Mouse (Mus musculus): ENCODE results near the gene Serpina3g. TPM values are rescaled to one million over a fixed set of nuclear protein-coding genes. Genes with fewer than 3 reads are reported as not detected.
A peak's percentile ranks its signal among the peaks of the same experiment; 100 is the strongest.
"Not testable (repeated sequence)": the region's sequence is repeated elsewhere in the genome, so short reads cannot be mapped to it uniquely, and the experiment has no call there.

The Serpina3g gene
- 0.13 TPM in 1 of 2 replicates, not detected in the other for polyA plus RNA-seq (2016; fragmentation: Nextera tagmentation; extraction: Ambion mirVana)

- no peak for DNase-seq (ENCODE audit: low spot score)
- 79% methylated on average over 5 of the region's 5 CpGs for WGBS
- Histone ChIP-seq H3K27ac (no peak within 1 kb of the TSS), H3K4me3 (no peak within 1 kb of the TSS), H3K9me3 (replicated peaks) (no peaks in the 10 kb centered on the region), H3K27me3 (ENCODE audit: low read depth, poor library complexity, severe bottlenecking) (no peaks in the 10 kb centered on the region), H3K4me1 (no peaks in the 10 kb centered on the region), H3K36me3 (no peaks in the 10 kb centered on the region)
Observed at GRCm38 (mm10) chr12:104235915-104236314, at the start of gene Serpina3g. Gene Serpina3g (plus strand): TSS chr12:104236245.

GRCm38 (mm10) chr12:104189246-104189645, 46.8 kb upstream of the Serpina3g start:
- Histone ChIP-seq H3K9me3 (replicated peaks) (no peaks in the 10 kb centered on the region), H3K36me3 (no peaks in the 10 kb centered on the region), H3K4me3 (no peak overlapping the region), H3K4me1 (no peaks in the 10 kb centered on the region), H3K27me3 (ENCODE audit: low read depth, poor library complexity, severe bottlenecking) (no peaks in the 10 kb centered on the region), H3K27ac (no peak overlapping the region)
- whole genome bisulfite sequencing, result 77% methylated on average over 2 of the region's 2 CpGs
- DNase-seq (ENCODE audit: low spot score), result no peak

DNA sequence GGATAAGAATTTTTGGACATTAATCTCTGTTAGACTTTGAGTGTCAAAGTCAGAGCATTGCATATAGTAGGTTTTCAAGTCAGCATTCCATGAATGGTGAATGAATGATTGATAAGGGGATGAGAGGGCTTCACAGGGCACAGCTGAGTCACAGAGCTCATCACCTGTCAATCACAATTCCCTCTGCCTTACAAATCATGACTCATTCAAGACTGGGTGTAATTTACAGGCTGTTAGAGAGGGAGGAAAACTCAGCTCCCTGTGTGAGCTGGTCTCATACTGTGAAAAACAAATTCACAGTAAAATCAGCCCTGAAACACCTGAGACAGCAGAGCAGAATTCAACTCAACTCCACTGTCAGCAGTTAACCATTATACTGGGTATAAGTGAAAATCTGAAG, 45.2 kb upstream of the Serpina3g start:
- Histone ChIP-seq H3K9me3 (replicated peaks) (no peaks in the 10 kb centered on the region), H3K4me3 (no peak overlapping the region), H3K27ac (no peak overlapping the region), H3K27me3 (ENCODE audit: low read depth, poor library complexity, severe bottlenecking) (no peaks in the 10 kb centered on the region), H3K36me3 (no peaks in the 10 kb centered on the region), H3K4me1 (no peaks in the 10 kb centered on the region)
- no peak for DNase-seq (ENCODE audit: low spot score)

GRCm38 (mm10) chr12:104209149-104209548, 26.9 kb upstream of the Serpina3g start:
- no peaks in the 10 kb centered on the region for H3K27me3 ChIP-seq (ENCODE audit: low read depth, poor library complexity, severe bottlenecking)
- H3K27ac ChIP-seq, result no peak overlapping the region
- no peak overlapping the region for H3K4me3 ChIP-seq
- H3K36me3 ChIP-seq, result no peaks in the 10 kb centered on the region
- no peaks in the 10 kb centered on the region for H3K4me1 ChIP-seq
- H3K9me3 ChIP-seq (replicated peaks), result no peaks in the 10 kb centered on the region
- DNase-seq (ENCODE audit: low spot score), result peak; percentile 32
- 77% methylated on average over 4 of the region's 4 CpGs for WGBS

GRCm38 (mm10) chr12:104209802-104210201, 26.2 kb upstream of the Serpina3g start:
- no peaks in the 10 kb centered on the region for H3K9me3 ChIP-seq (replicated peaks)
- DNase-seq (ENCODE audit: low spot score), result no peak
- no peak overlapping the region for H3K4me3 ChIP-seq
- H3K27ac ChIP-seq, result no peak overlapping the region
- H3K27me3 ChIP-seq (ENCODE audit: low read depth, poor library complexity, severe bottlenecking), result no peaks in the 10 kb centered on the region
- 93% methylated on average over 2 of the region's 2 CpGs for WGBS
- H3K4me1 ChIP-seq, result no peaks in the 10 kb centered on the region
- H3K36me3 ChIP-seq, result no peaks in the 10 kb centered on the region

- WGBS, result 88% methylated on average over 2 of the region's 2 CpGs
- DNase-seq (ENCODE audit: low spot score), result no peak
- H3K27ac ChIP-seq, result no peak overlapping the region
Observed at GRCm38 (mm10) chr12:104213689-104214444, 22.2 kb upstream of the Serpina3g start.

GRCm38 (mm10) chr12:104214445-104214753, 21.6 kb upstream of the Serpina3g start, which contains the start of gene Serpina3f:
Gene Serpina3f (plus strand): TSS chr12:104214544.
- Histone ChIP-seq H3K4me1 (no peaks in the 10 kb centered on the region), H3K27ac (no peak within 1 kb of the TSS), H3K4me3 (no peak within 1 kb of the TSS), H3K9me3 (replicated peaks) (no peaks in the 10 kb centered on the region), H3K36me3 (no peaks in the 10 kb centered on the region), H3K27me3 (ENCODE audit: low read depth, poor library complexity, severe bottlenecking) (no peaks in the 10 kb centered on the region)
- 89% methylated on average over 1 of the region's 1 CpGs for WGBS
- DNase-seq (ENCODE audit: low spot score), result no peak

More at GRCm38 (mm10) chr12:104213689-104214444, 22.2 kb upstream of the Serpina3g start:
- Histone ChIP-seq H3K27me3 (ENCODE audit: low read depth, poor library complexity, severe bottlenecking) (no peaks in the 10 kb centered on the region), H3K4me1 (no peaks in the 10 kb centered on the region), H3K4me3 (no peak overlapping the region), H3K9me3 (replicated peaks) (no peaks in the 10 kb centered on the region), H3K36me3 (no peaks in the 10 kb centered on the region)

- Histone ChIP-seq H3K27me3 (ENCODE audit: low read depth, poor library complexity, severe bottlenecking) (no peaks in the 10 kb centered on the region), H3K27ac (no peak overlapping the region), H3K36me3 (no peaks in the 10 kb centered on the region), H3K4me1 (no peaks in the 10 kb centered on the region), H3K4me3 (no peak overlapping the region), H3K9me3 (replicated peaks) (no peaks in the 10 kb centered on the region)
- DNase-seq (ENCODE audit: low spot score), result no peak
- WGBS, result 85% methylated on average over 1 of the region's 1 CpGs
Observed at GRCm38 (mm10) chr12:104215249-104215648, 20.8 kb upstream of the Serpina3g start.

- Histone ChIP-seq H3K4me1 (no peaks in the 10 kb centered on the region), H3K9me3 (replicated peaks) (no peaks in the 10 kb centered on the region), H3K4me3 (no peak overlapping the region), H3K27me3 (ENCODE audit: low read depth, poor library complexity, severe bottlenecking) (no peaks in the 10 kb centered on the region), H3K36me3 (no peaks in the 10 kb centered on the region), H3K27ac (no peak overlapping the region)
- no peak for DNase-seq (ENCODE audit: low spot score)
- WGBS, result 85% methylated on average over 1 of the region's 1 CpGs
Observed at GRCm38 (mm10) chr12:104221616-104222015, 14.4 kb upstream of the Serpina3g start.

DNA sequence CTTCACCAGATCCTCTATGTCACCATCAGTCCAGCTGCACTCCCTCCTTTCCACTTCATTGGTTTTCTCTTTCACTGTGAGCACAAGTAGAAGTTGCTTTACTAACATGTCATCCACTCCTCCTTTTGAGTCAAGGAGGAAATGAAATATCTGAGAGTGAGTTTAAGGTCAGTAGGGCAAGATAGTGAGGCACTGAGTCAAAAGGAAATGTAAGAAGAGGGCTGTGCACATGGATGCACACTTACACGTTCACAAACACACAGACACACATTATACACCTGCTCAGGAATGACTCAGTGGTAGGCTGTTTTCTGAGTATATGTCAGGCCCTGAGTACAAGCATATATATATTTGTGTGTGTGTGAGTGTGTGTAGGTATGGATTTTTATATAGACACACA, 12.4 kb upstream of the Serpina3g start:
- WGBS, result 73% methylated on average over 1 of the region's 1 CpGs
- Histone ChIP-seq H3K36me3 (no peaks in the 10 kb centered on the region), H3K4me3 (no peak overlapping the region), H3K27ac (no peak overlapping the region), H3K9me3 (replicated peaks) (no peaks in the 10 kb centered on the region), H3K27me3 (ENCODE audit: low read depth, poor library complexity, severe bottlenecking) (no peaks in the 10 kb centered on the region), H3K4me1 (no peaks in the 10 kb centered on the region)
- no peak for DNase-seq (ENCODE audit: low spot score)

GRCm38 (mm10) chr12:104224598-104225300, 11.3 kb upstream of the Serpina3g start:
- Histone ChIP-seq H3K4me1 (no peaks in the 10 kb centered on the region), H3K27ac (no peak overlapping the region)
- WGBS, result 81% methylated on average over 7 of the region's 7 CpGs

DNA sequence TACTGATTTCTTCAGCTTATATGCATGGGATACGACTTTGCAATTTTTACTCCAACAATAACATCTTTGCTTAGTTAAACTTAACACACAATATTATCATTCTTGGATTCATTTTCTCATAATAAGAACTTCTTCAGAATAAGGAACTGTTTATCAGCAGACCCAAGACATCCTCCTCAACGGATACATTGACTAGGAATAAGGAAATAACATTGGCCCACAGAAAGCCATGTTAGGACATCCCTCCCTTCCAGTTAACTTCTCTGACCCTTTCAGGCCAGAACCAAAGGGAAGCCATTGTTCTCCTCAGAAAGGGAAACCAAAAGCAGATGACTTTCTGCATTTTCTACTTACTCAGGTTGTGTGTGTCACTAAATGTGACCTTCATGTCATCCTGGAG, 5.3 kb upstream of the Serpina3g start:
- Histone ChIP-seq H3K4me1 (no peaks in the 10 kb centered on the region), H3K27me3 (ENCODE audit: low read depth, poor library complexity, severe bottlenecking) (no peaks in the 10 kb centered on the region), H3K9me3 (replicated peaks) (no peaks in the 10 kb centered on the region), H3K36me3 (no peaks in the 10 kb centered on the region), H3K4me3 (no peak overlapping the region), H3K27ac (no peak overlapping the region)
- WGBS, result 84% methylated on average over 2 of the region's 2 CpGs
- no peak for DNase-seq (ENCODE audit: low spot score)

More at GRCm38 (mm10) chr12:104224598-104225300, 11.3 kb upstream of the Serpina3g start:
- no peaks in the 10 kb centered on the region for H3K27me3 ChIP-seq (ENCODE audit: low read depth, poor library complexity, severe bottlenecking)
- no peak overlapping the region for H3K4me3 ChIP-seq
- no peaks in the 10 kb centered on the region for H3K9me3 ChIP-seq (replicated peaks)
- no peak for DNase-seq (ENCODE audit: low spot score)
- H3K36me3 ChIP-seq, result no peaks in the 10 kb centered on the region

DNA sequence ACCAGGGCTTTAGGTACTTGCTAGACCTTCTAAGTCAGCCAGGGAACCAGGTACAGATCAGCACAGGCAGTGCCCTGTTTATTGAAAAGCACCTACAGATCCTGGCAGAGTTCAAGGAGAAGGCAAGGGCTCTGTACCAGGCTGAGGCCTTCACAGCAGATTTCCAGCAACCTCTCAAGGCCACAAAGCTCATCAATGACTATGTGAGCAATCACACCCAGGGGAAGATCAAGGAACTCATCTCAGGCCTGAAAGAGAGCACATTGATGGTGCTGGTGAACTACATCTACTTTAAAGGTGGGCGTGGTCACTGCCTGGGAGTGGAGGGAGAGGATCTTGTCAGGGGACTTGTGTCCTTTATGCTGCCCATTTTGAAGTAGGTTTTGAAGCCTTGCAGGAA, 2.0 kb downstream of the Serpina3g start:
- not testable (repeated sequence) for DNase-seq (ENCODE audit: low spot score); H3K36me3 ChIP-seq; H3K4me1 ChIP-seq; H3K9me3 ChIP-seq (replicated peaks); H3K27ac ChIP-seq; H3K4me3 ChIP-seq; H3K27me3 ChIP-seq (ENCODE audit: low read depth, poor library complexity, severe bottlenecking)
- 81% methylated on average over 1 of the region's 1 CpGs for WGBS
